Mouse (Mus musculus) layer of hippocampus, postnatal 10 days (tissue): ENCODE measurements around the gene Peak1. TPM values are rescaled to one million over a fixed set of nuclear protein-coding genes. Genes with fewer than 3 reads are reported as not detected.
A peak's percentile ranks its signal among the peaks of the same experiment; 100 is the strongest.

ENCODE experiments used
- DNase-seq, 2 experiments: peaks; one replicate each; pipeline ENCODE4 v3.0.0; 2021; ENCODE audit warnings: low spot score in 2 of 2
- total RNA-seq, 2 experiments: library from RNA; stranded (reverse); gene quantifications; 2 replicates each; pipeline ENCODE4 v1.2.3; 2021

Gene Peak1
- total RNA-seq, 2 experiments from 2014 or later: 30.1 to 34.4 TPM

- DNase-seq: no peak
Observed at GRCm38 (mm10) chr9:56205336-56205735, 212.5 kb downstream of the Peak1 start.

- DNase-seq: no peak
Observed at GRCm38 (mm10) chr9:56204316-56204715, 213.6 kb downstream of the Peak1 start.

DNA sequence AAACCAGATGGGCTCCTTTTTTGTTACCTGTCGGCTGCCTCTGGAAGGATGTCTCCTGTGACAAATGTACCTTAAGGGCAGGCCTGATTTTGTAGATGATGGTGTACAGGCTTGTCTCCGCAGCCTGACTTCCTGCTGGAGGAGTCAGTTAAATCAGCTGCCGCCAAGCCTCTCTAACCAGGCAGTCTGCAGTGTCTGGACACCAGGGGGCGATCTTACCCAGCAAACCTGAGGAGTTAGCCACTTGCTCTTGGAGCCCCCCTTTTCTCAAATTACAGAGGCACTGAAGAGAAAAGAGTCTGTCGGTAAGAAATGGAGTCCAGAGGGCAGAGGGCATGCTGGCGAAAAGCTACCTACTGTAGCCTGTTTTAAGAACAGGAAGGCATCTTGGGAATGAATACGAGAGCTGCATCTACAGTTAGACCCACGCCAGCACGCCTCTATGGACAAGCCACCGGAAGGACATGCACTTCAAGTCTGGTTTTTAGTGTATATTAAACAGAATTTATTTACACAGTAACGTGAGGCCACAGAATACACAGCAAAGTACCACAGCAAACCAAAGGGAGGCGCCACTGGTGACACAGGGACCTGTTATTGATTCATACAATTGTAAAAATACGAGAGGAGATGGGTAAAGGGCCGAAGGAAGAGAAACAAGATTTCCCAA is 217.1 kb downstream of the Peak1 start:
- DNase-seq: peak; percentile 93 to 94

GRCm38 (mm10) chr9:56200200-56200599 is 217.7 kb downstream of the Peak1 start:
- no peak for DNase-seq

DNA sequence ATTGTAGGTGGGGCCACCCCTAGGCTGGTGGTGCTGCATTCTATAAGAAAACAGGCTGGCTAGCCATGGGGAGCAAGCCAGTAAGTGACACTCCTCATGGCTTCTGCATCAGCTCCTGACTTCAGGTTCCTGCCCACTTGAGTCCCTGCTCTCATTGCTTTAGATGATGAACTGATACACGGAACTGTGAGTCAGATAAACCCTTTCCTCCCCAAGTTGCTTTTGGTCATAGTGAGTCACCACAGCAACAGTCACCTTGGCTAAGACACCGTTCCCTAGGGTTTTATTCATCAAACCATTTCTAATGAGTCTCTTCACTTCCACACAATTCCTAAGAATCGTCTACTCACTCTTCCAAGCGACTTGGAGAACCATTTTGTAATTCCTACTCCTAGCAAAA is 220.9 kb downstream of the Peak1 start:
- no peak for DNase-seq

- no peak for DNase-seq
Observed at GRCm38 (mm10) chr9:56195193-56195592, 222.7 kb downstream of the Peak1 start.

DNA sequence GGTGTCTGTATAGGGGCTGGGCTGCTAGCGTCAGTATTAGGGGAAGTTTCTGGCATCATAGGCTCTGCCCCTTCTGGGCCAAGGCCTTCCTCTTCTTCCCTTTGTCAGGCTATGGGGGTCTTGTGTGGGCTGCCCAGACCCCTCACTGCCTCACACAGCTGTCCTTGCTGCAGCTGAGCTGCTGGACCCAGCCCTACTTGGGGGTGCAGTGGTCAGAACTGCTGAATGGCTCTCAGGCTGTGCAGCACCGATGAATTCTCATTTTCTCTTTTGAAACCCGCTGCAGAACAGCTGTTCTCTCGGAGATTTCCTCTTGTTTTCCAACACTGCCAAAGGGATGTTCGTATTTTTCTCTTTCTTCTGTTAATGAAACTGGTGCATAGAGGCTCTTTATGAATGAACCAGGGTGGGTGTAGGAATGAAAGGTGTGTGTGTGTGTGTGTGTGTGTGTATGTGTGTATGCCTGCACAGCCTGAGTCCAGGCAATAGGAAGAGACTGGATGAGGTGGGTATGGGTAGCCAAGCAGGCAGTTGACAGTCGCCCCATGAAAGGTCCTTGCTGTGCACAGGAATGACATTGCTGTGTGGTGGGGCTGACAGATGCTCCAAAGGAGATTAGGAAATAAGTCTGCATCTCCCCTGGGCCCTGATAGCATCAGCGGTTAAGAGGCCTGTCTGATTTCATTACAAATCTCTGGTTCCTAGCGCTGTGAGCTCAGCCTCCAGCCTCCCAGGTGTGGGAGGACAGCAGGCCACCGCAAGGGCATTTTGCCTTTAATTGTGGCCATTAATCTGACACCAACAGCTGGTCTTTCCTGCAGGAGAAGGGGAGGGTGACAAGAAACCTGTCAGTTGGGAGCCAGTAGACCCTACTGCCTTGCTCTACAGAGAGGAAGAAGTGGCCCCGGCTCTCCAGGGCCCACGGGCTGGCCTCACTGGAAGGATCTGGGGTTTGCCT is 226.1 kb downstream of the Peak1 start:
- DNase-seq: no peak

DNA sequence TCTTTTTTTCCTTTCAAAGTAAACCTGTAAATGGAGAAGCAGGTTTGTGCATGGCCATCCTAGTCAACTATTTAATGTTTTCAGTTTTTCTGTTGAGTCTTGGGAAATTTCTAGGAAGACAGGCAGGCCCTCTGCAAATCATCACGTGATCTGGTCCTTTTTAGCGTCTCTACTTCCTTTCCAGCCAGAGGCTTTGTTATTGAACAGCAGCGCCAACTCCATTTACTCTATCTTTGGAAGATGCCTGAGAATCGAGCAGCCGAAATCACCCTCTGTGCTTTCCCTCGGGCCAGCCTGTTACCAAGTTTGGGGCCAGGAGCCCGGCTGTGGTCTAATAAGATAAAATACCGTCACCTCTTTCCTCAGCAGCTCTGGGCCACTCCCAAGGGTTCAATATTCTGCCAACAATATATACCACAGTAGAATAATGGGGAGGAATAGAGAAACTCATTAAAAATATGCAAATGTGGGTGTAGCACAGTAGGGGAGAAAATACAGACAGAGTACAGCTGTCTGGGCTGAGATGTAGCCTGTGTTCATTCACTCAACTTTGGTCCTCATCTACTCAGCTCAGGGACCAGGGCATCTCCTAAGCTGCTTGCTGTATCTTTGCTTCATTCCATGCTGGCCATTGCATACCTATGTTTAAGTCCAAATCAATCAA is 237.6 kb downstream of the Peak1 start:
- no peak for DNase-seq

DNA sequence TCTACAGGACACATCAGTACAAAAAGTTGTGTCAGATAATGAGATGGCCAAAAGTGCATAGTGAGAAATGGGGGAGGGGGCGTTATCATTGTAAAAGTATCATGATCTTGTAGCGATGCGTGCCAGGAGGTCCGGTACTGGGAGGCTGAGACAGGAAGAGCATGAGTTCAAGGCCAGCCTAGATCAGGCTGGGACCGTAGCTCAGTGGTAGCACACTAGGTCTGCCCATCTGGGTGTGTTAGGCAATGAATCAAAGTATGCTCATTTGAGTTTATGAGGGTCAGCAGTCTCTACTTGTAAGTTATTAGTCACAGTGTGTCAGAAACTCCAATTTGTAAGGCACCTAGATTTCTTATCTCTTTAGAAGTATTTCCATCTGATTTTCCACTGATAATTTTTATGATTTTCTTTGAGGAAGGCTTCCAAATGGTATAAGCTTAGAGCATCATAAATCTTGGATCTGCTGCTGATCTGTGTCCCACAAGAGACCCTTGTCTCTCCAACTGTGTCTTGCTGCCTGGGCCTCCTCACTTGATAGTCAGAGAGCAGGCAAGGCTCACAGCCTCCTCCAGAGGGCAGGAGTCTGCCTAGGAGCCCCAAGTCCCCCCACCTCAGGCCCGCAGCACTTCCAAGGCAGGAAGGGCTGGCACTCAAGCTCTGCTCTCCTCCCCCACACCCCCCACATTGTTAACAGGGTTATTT is 238.3 kb downstream of the Peak1 start:
- peak in 1 of 2 experiments; percentile 54 for DNase-seq

- DNase-seq: no peak
Observed at GRCm38 (mm10) chr9:56177354-56177753, 240.5 kb downstream of the Peak1 start.

DNA sequence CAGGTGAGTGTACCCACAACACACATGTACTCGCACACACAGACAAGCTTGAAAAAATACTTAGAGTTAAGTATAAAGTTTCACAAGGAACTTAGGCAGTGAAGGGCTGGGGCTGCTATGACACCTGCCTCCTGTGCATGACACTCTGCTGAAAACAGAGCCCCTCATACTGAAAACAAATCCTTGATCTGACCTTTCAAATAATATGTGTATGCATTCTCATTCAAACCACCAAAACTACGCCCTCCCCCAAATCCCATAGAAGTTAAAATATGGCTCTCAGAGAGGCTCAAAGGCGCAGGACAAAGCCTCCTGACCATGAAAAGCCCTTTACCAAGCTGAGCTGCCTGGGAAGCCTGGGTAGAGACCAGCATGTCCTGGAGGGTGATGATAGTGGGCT is 242.6 kb downstream of the Peak1 start:
- DNase-seq: no peak

DNA sequence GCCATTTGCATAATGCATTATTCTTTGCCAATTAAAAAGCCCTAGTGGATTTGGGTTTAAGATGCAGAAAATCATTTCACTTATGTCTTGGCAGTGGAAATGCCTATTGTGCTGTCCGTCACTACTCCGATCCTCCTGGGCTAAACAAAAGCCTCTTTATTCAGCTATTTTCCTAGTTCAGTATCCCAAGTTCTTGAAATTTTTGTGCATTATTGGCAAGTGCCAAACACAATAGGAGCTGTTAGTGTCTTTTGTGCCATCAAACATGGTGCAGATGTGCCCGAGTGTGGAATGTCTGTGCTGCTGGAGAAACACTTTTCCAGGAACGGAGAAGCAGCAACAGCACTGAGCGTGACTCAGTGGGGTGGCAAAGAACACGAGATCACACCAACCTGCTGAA is 250.2 kb downstream of the Peak1 start:
- DNase-seq: no peak

DNA sequence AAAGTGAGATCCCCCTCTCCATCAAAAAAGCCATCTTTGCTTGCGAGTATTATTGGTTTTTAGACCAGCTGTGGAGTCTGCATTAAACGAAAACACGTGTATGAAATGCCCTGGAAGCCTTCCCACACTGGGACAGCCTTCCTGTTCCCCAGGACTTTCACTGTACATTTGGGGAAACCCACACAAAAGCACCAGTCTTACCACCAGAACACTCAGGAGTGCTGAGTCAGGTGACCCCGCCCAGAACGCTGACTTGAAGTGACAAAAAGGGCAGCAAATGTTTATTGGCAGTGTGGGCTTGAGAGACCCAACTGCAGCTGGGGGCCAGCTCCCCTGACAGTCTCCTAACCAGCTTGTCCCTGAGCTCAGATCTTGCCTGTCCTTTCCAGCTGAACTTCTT is 251.7 kb downstream of the Peak1 start:
- DNase-seq: no peak

GRCm38 (mm10) chr9:56165377-56165776 is 252.5 kb downstream of the Peak1 start, which contains the start of gene Tspan3:
Gene Tspan3 (minus strand): TSS chr9:56165477.
- DNase-seq: no peak

GRCm38 (mm10) chr9:56160341-56161141 is 257.3 kb downstream of the Peak1 start:
- DNase-seq: peak; percentile 89 to 94

GRCm38 (mm10) chr9:56159456-56159855 is 258.4 kb downstream of the Peak1 start:
- DNase-seq: no peak

GRCm38 (mm10) chr9:56158077-56158476 is 259.8 kb downstream of the Peak1 start:
- no peak for DNase-seq

DNA sequence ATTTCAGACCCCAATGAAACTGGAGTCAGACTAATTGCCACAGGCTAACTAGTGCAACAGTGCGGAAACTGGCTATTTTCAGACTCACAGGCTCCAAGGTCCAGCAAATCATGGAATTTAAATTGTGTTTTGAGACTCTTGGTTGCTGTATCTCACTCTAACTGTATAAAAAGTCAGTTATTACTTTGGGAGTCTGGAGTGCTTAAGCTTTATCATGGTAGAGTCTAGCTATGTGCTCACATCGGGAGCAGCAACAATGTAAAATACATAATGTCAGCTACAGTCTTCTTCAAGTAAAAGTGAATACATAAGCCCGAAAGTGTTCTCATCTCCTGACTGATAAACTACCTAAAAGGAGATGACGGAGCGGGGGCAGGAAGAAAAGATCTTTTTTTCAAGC is 263.3 kb downstream of the Peak1 start:
- DNase-seq: no peak

GRCm38 (mm10) chr9:56152482-56153007 is 265.3 kb downstream of the Peak1 start:
- no peak for DNase-seq
